8 mouse cellular contexts compared by ENCODE assay signal in the genomic region with DNA sequence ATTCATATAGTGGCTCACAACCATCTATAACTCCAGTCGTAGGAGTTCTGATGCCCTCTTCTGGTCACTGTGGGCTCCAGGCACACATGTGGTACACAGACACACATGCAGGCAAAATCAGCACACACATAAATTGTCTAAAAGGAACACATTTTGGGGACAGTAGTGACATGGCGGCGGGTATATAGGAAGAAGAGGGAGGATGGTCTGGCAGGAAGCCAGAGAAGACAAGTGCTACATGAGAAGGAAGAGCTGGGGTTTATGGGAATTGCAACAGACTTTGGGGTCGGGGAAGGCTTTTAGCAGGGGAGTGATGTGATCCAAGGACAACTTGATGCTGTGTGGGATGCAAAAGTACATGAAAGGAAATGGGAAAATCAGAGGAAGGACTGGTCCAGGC. TPM values are rescaled to one million over a fixed set of nuclear protein-coding genes. Genes with fewer than 3 reads are reported as not detected.
A peak's percentile ranks its signal among the peaks of the same experiment; 100 is the strongest.
DNase-seq lines count a peak whose midpoint lies in the region; ATAC-seq and TF ChIP-seq lines count a peak whose summit lies in the region.
"Had no signal": no experiment of that assay in that cellular context is flagged by ENCODE, and none has a peak within 500 bp of the region (broad histone marks: within the 10 kb centered on the region; RNA-seq: fewer than 3 reads in every experiment).

No protein-coding gene starts in this region.

- H3K27ac ChIP-seq in liver, adult 2 months (replicated peaks; ENCODE audit: insufficient read depth, low read depth, low read length), result no peak overlapping the region
- no peak overlapping the region for H3K27ac ChIP-seq in forebrain, embryonic 11.5 days (ENCODE audit: low read depth, low read length)
- H3K27ac ChIP-seq in limb, embryonic 15.5 days, result no peak overlapping the region
- peak overlapping the region; percentile 96; the same call in 1 of the 2 replicates for H3K27ac ChIP-seq in stomach, embryonic 15.5 days

- no peaks in the 10 kb centered on the region for H3K9me3 ChIP-seq in forebrain, embryonic 11.5 days (ENCODE audit: control insufficient read depth, low read length)
- H3K9me3 ChIP-seq in limb, embryonic 15.5 days, result no peaks in the 10 kb centered on the region
- no peaks in the 10 kb centered on the region for H3K9me3 ChIP-seq in stomach, embryonic 15.5 days

- peaks cover 15% of the 10 kb centered on the region; the same call in 1 of the 2 replicates for H3K79me2 ChIP-seq in liver, adult 2 months (ENCODE audit: control insufficient read depth, insufficient read depth, low read length)

- no peak for DNase-seq in liver, adult 2 months (ENCODE audit: extremely low read depth, low read depth, low spot score)
- DNase-seq in liver, result no peak
- no peak for DNase-seq in forebrain, embryonic 11.5 days (ENCODE audit: low spot score)
- DNase-seq in cerebellum, adult 11 months, result no peak
- no peak for DNase-seq in layer of hippocampus, postnatal 10 days (ENCODE audit: low spot score in 2 of 2)
- DNase-seq: lung, postnatal 10 days had no signal

- H3K9ac ChIP-seq in liver, adult 2 months (ENCODE audit: low read depth, low read length), result no peak overlapping the region
- no peak overlapping the region for H3K9ac ChIP-seq in forebrain, embryonic 11.5 days (ENCODE audit: low read length)
- H3K9ac ChIP-seq in limb, embryonic 15.5 days, result no peak overlapping the region
- no peak overlapping the region for H3K9ac ChIP-seq in stomach, embryonic 15.5 days

- TF ChIP-seq CTCF in liver, adult 2 months (IDR thresholded peaks at IDR 0.05; ENCODE audit: low read depth, low read length), result no peak

- H3K27me3 ChIP-seq in liver, adult 2 months (ENCODE audit: control insufficient read depth, insufficient read depth, low read length), result no peaks in the 10 kb centered on the region
- no peaks in the 10 kb centered on the region for H3K27me3 ChIP-seq in forebrain, embryonic 11.5 days (ENCODE audit: control insufficient read depth, insufficient read depth, low read length)
- no peaks in the 10 kb centered on the region for H3K27me3 ChIP-seq in limb, embryonic 15.5 days
- H3K27me3 ChIP-seq in stomach, embryonic 15.5 days (replicated peaks), result no peaks in the 10 kb centered on the region

- 72% methylated on average over 4 of the region's 4 CpGs for WGBS in liver, adult 2 months
- 95% methylated on average over 4 of the region's 4 CpGs for WGBS in forebrain, embryonic 11.5 days
- WGBS in limb, embryonic 15.5 days, result 77% methylated on average over 4 of the region's 4 CpGs
- WGBS in stomach, embryonic 15.5 days, result 83% methylated on average over 4 of the region's 4 CpGs

- peaks cover 11% of the 10 kb centered on the region for H3K4me1 ChIP-seq in liver, adult 2 months (ENCODE audit: control insufficient read depth, insufficient read depth, low read length)
- peaks cover 4% of the 10 kb centered on the region for H3K4me1 ChIP-seq in forebrain, embryonic 11.5 days (replicated peaks; ENCODE audit: control insufficient read depth, insufficient read depth, low read length)
- H3K4me1 ChIP-seq in limb, embryonic 15.5 days, result peaks cover 25% of the 10 kb centered on the region
- peaks cover 23% of the 10 kb centered on the region for H3K4me1 ChIP-seq in stomach, embryonic 15.5 days

- peak overlapping the region; percentile 81; the same call in 1 of the 2 replicates for H3K4me3 ChIP-seq in liver, adult 2 months (ENCODE audit: insufficient read depth, low read depth, low read length)
- 0 out of 2 replicates have a peak overlapping the region, but pooled peaks have one; percentile 76 for H3K4me3 ChIP-seq in forebrain, embryonic 11.5 days (ENCODE audit: low read depth, low read length)
- peak overlapping the region; percentile 85; the same call in 1 of the 2 replicates for H3K4me3 ChIP-seq in limb, embryonic 15.5 days
- H3K4me3 ChIP-seq in stomach, embryonic 15.5 days (replicated peaks), result peak overlapping the region; percentile 94

- no peak for ATAC-seq in forebrain, embryonic 11.5 days (replicated peaks; ENCODE audit: low FRiP score)
- no peak for ATAC-seq in limb, embryonic 15.5 days (ENCODE audit: insufficient number of reproducible peaks, low FRiP score, low TSS enrichment, low read depth)
- no peak for ATAC-seq in stomach, embryonic 15.5 days (ENCODE audit: insufficient read depth, low FRiP score, low read depth)

- TF ChIP-seq POLR2A in liver, adult 2 months (IDR thresholded peaks at IDR 0.05; ENCODE audit: extremely low read depth, insufficient read depth, low read length), result no peak

- peaks cover 5% of the 10 kb centered on the region; the same call in 1 of the 2 replicates for H3K36me3 ChIP-seq in liver, adult 2 months (ENCODE audit: control insufficient read depth, insufficient read depth, low read length)
- no peaks in the 10 kb centered on the region; the same call in 1 of the 2 replicates for H3K36me3 ChIP-seq in forebrain, embryonic 11.5 days (ENCODE audit: control insufficient read depth, insufficient read depth, low read length)
- H3K36me3 ChIP-seq in limb, embryonic 15.5 days, result peaks cover 42% of the 10 kb centered on the region
- H3K36me3 ChIP-seq in stomach, embryonic 15.5 days, result 0 out of 2 replicates have a peak, but pooled peaks cover 9% of the 10 kb centered on the region

- H3K4me2 ChIP-seq in forebrain, embryonic 11.5 days (ENCODE audit: low read depth, low read length, severe bottlenecking), result peak overlapping the region; percentile 51; the same call in 1 of the 2 replicates
- peak overlapping the region; percentile 74 for H3K4me2 ChIP-seq in limb, embryonic 15.5 days
- H3K4me2 ChIP-seq in stomach, embryonic 15.5 days, result peak overlapping the region; percentile 76

RNA-seq across cellular contexts. Expression of gene Tnfaip1, which starts 1.6 kb away (rescaled TPM):
- 11.5 and 14.4 TPM in 2 replicates for total RNA-seq in liver, adult 2 months (2014; rRNA removed)
- 13.9 and 16.7 TPM in 2 replicates for polyA plus RNA-seq in liver, adult 2 months (2012; rRNA removed)
- polyA plus RNA-seq in forebrain, embryonic 11.5 days (2014; fragmentation: Nextera tagmentation; extraction: Ambion mirVana), result 85.8 and 90.1 TPM in 2 replicates
- 95.1 and 95.3 TPM in 2 replicates for polyA plus RNA-seq in limb, embryonic 15.5 days (2015; fragmentation: Nextera tagmentation; extraction: Ambion mirVana)
- 66.3 and 73.6 TPM in 2 replicates for polyA plus RNA-seq in stomach, embryonic 15.5 days (2015; fragmentation: Nextera tagmentation; extraction: Ambion mirVana)
- 10 to 100 TPM; 46.3 to 47.5 TPM for total RNA-seq in layer of hippocampus, postnatal 10 days (2021)

RNA-seq across cellular contexts. Expression of gene Ift20, which starts 1.6 kb away (rescaled TPM):
- total RNA-seq in liver, adult 2 months (2014; rRNA removed), result 107 and 120 TPM in 2 replicates
- polyA plus RNA-seq in liver, adult 2 months (2012; rRNA removed), result 80.7 and 84.2 TPM in 2 replicates
- polyA plus RNA-seq in forebrain, embryonic 11.5 days (2014; fragmentation: Nextera tagmentation; extraction: Ambion mirVana), result 87.3 and 92.3 TPM in 2 replicates
- 196 and 206 TPM in 2 replicates for polyA plus RNA-seq in limb, embryonic 15.5 days (2015; fragmentation: Nextera tagmentation; extraction: Ambion mirVana)
- 142 and 147 TPM in 2 replicates for polyA plus RNA-seq in stomach, embryonic 15.5 days (2015; fragmentation: Nextera tagmentation; extraction: Ambion mirVana)
- total RNA-seq in layer of hippocampus, postnatal 10 days (2021), result 10 to 100 TPM; 74.0 to 76.6 TPM

RNA-seq across cellular contexts. Expression of gene Tmem97, which starts 16.1 kb away (rescaled TPM):
- total RNA-seq in liver, adult 2 months (2014; rRNA removed), result 102 and 123 TPM in 2 replicates
- 76.5 and 91.6 TPM in 2 replicates for polyA plus RNA-seq in liver, adult 2 months (2012; rRNA removed)
- polyA plus RNA-seq in forebrain, embryonic 11.5 days (2014; fragmentation: Nextera tagmentation; extraction: Ambion mirVana), result 77.6 and 87.4 TPM in 2 replicates
- 89.3 and 92.7 TPM in 2 replicates for polyA plus RNA-seq in limb, embryonic 15.5 days (2015; fragmentation: Nextera tagmentation; extraction: Ambion mirVana)
- 244 and 293 TPM in 2 replicates for polyA plus RNA-seq in stomach, embryonic 15.5 days (2015; fragmentation: Nextera tagmentation; extraction: Ambion mirVana)
- 10 to 100 TPM; 21.7 to 22.8 TPM for total RNA-seq in layer of hippocampus, postnatal 10 days (2021)

RNA-seq across cellular contexts. Expression of gene Poldip2, which starts 22.5 kb away (rescaled TPM):
- 63.5 and 67.5 TPM in 2 replicates for total RNA-seq in liver, adult 2 months (2014; rRNA removed)
- 77.6 and 80.9 TPM in 2 replicates for polyA plus RNA-seq in liver, adult 2 months (2012; rRNA removed)
- polyA plus RNA-seq in forebrain, embryonic 11.5 days (2014; fragmentation: Nextera tagmentation; extraction: Ambion mirVana), result 144 and 155 TPM in 2 replicates
- polyA plus RNA-seq in limb, embryonic 15.5 days (2015; fragmentation: Nextera tagmentation; extraction: Ambion mirVana), result 163 and 177 TPM in 2 replicates
- 131 and 145 TPM in 2 replicates for polyA plus RNA-seq in stomach, embryonic 15.5 days (2015; fragmentation: Nextera tagmentation; extraction: Ambion mirVana)
- total RNA-seq in layer of hippocampus, postnatal 10 days (2021), result 100 to 1,000 TPM; 116 to 126 TPM

RNA-seq across cellular contexts. Expression of gene Tmem199, which starts 22.5 kb away (rescaled TPM):
- 7.7 and 10.8 TPM in 2 replicates for total RNA-seq in liver, adult 2 months (2014; rRNA removed)
- 5.9 and 6.1 TPM in 2 replicates for polyA plus RNA-seq in liver, adult 2 months (2012; rRNA removed)
- 77.1 and 77.2 TPM in 2 replicates for polyA plus RNA-seq in forebrain, embryonic 11.5 days (2014; fragmentation: Nextera tagmentation; extraction: Ambion mirVana)
- polyA plus RNA-seq in limb, embryonic 15.5 days (2015; fragmentation: Nextera tagmentation; extraction: Ambion mirVana), result 39.7 and 41.9 TPM in 2 replicates
- 45.5 and 47.2 TPM in 2 replicates for polyA plus RNA-seq in stomach, embryonic 15.5 days (2015; fragmentation: Nextera tagmentation; extraction: Ambion mirVana)
- total RNA-seq in layer of hippocampus, postnatal 10 days (2021), result 10 to 100 TPM; 34.2 to 40.6 TPM
